Mouse (Mus musculus) heart, adult 2 months (tissue): ENCODE results near the gene Lrrc74a. TPM values are rescaled to one million over a fixed set of nuclear protein-coding genes. Genes with fewer than 3 reads are reported as not detected.

ENCODE experiments used
- DNase-seq, 2 experiments: peaks; one replicate each; pipeline ENCODE4 v3.0.0; 2021
- H3K27ac ChIP-seq: fragments of 200-600 bp; 2 replicates; pipeline ENCODE4 v1.8.1; 2022
- H3K27me3 ChIP-seq: fragments of 200-500 bp; 2 replicates; pipeline ENCODE4 v1.6.1; 2012; ENCODE audit warnings: mild to moderate bottlenecking, low read length, inconsistent platforms, mixed read lengths; ENCODE audit not compliant: control insufficient read depth, insufficient read depth
- H3K36me3 ChIP-seq: fragments of 200-500 bp; 2 replicates; pipeline ENCODE4 v1.6.1; 2012; ENCODE audit warnings: low read length, inconsistent platforms; ENCODE audit not compliant: control insufficient read depth, insufficient read depth
- H3K4me1 ChIP-seq: fragments of 200-500 bp; 2 replicates; pipeline ENCODE4 v1.6.1; 2011; ENCODE audit warnings: low read length; ENCODE audit not compliant: control insufficient read depth, insufficient read depth
- H3K4me3 ChIP-seq: fragments of 200-600 bp; 2 replicates; pipeline ENCODE4 v1.8.1; 2022
- H3K79me2 ChIP-seq: fragments of 200-500 bp; replicated peaks from 2 replicates; pipeline ENCODE4 v1.6.1; 2012; ENCODE audit warnings: mild to moderate bottlenecking, inconsistent platforms, low read length, moderate library complexity, mixed read lengths; ENCODE audit not compliant: control insufficient read depth, insufficient read depth
- H3K9ac ChIP-seq: fragments of 200-500 bp; 2 replicates; pipeline ENCODE4 v1.6.1; 2012; ENCODE audit warnings: low read depth, mild to moderate bottlenecking, control low read depth, inconsistent platforms, low read length, mixed read lengths
- CTCF ChIP-seq: fragments of 200-600 bp; IDR thresholded peaks from 2 replicates; pipeline ENCODE4 v1.8.1; 2022; ENCODE audit warnings: antibody characterized with exemption, mild to moderate bottlenecking, moderate library complexity
- EP300 ChIP-seq: fragments of 200-500 bp; IDR thresholded peaks from 2 replicates; pipeline ENCODE4 v1.6.1; 2011; ENCODE audit warnings: low read depth, low read length, control low read depth; ENCODE audit not compliant: insufficient read depth
- POLR2A ChIP-seq: fragments of 200-500 bp; IDR thresholded peaks from 2 replicates; pipeline ENCODE4 v1.6.1; 2011; ENCODE audit warnings: mild to moderate bottlenecking, low read depth, low read length, control low read depth; ENCODE audit not compliant: insufficient read depth
- WGBS: fragments of 180-500 bp; shearing (Covaris S2); methylation state at CpG from one replicate; pipeline ENCODE4 v1.1.7; 2018; 5-methylcytosine and 5-hydroxymethylcytosine counted together
- intact Hi-C: fragments of 180-260 bp; cut with DNase I; formaldehyde crosslinking; loops from one replicate; pipeline ENCODE4 v1.15.1; 2025
- polyA plus RNA-seq: library from polyadenylated mRNA; depleted of rRNA; stranded (reverse); fragments of >200 nt; gene quantifications from 2 replicates; pipeline ENCODE4 v1.2.3, GENCODE M21; 2012
- total RNA-seq, 2 experiments: library from RNA; stranded (reverse); gene quantifications; 2 replicates each; pipeline ENCODE4 v1.2.3; 2021

Gene Lrrc74a
- total and polyA plus RNA-seq, 3 experiments, result not detected

GRCm38 (mm10) chr12:86806031-86806922 lies 72.1 kb downstream of the Lrrc74a start:
- Histone ChIP-seq H3K4me3 (no peak overlapping the region), H3K79me2 (no peaks in the 10 kb centered on the region), H3K27ac (no peak overlapping the region), H3K27me3 (no peaks in the 10 kb centered on the region), H3K4me1 (peaks cover 23% of the 10 kb centered on the region), H3K9ac (no peak overlapping the region), H3K36me3 (no peaks in the 10 kb centered on the region)
- TF ChIP-seq EP300 (no peak), CTCF (no peak), POLR2A (no peak)
- intact Hi-C loops, result no loop called here
- 38% methylated on average over 19 of the region's 20 CpGs for WGBS
- no peak for DNase-seq

GRCm38 (mm10) chr12:86806923-86807794 lies 73.0 kb downstream of the Lrrc74a start:
- Histone ChIP-seq H3K9ac (no peak overlapping the region), H3K4me3 (no peak overlapping the region), H3K36me3 (no peaks in the 10 kb centered on the region), H3K27ac (no peak overlapping the region), H3K79me2 (no peaks in the 10 kb centered on the region), H3K4me1 (peaks cover 18% of the 10 kb centered on the region), H3K27me3 (no peaks in the 10 kb centered on the region)
- intact Hi-C loops, result no loop called here
- WGBS, result 59% methylated on average over 5 of the region's 5 CpGs
- TF ChIP-seq EP300, result no peak
- no peak for TF ChIP-seq POLR2A
- TF ChIP-seq CTCF, result no peak
- DNase-seq, result no peak

GRCm38 (mm10) chr12:86807795-86808128 lies 73.6 kb downstream of the Lrrc74a start:
- H3K4me1 ChIP-seq, result peaks cover 15% of the 10 kb centered on the region
- H3K27ac ChIP-seq, result no peak overlapping the region
- no peaks in the 10 kb centered on the region for H3K79me2 ChIP-seq
- no peak overlapping the region for H3K9ac ChIP-seq
- no peak overlapping the region for H3K4me3 ChIP-seq
- no peaks in the 10 kb centered on the region for H3K36me3 ChIP-seq
- WGBS, result 73% methylated on average over 4 of the region's 4 CpGs
- H3K27me3 ChIP-seq, result no peaks in the 10 kb centered on the region
- TF ChIP-seq CTCF, result no peak
- TF ChIP-seq EP300, result no peak
- no peak for TF ChIP-seq POLR2A
- peak in 1 of 2 experiments; percentile 24 for DNase-seq
- intact Hi-C loops, result no loop called here

GRCm38 (mm10) chr12:86808856-86809255 lies 74.7 kb downstream of the Lrrc74a start:
- intact Hi-C loops, result no loop called here
- Histone ChIP-seq H3K36me3 (no peaks in the 10 kb centered on the region), H3K9ac (no peak overlapping the region), H3K27me3 (no peaks in the 10 kb centered on the region), H3K79me2 (no peaks in the 10 kb centered on the region), H3K4me1 (peaks cover 11% of the 10 kb centered on the region), H3K4me3 (no peak overlapping the region), H3K27ac (no peak overlapping the region)
- TF ChIP-seq CTCF, result no peak
- TF ChIP-seq POLR2A, result no peak
- TF ChIP-seq EP300, result no peak
- 83% methylated on average over 4 of the region's 4 CpGs for WGBS
- no peak for DNase-seq

GRCm38 (mm10) chr12:86810040-86810439 lies 75.9 kb downstream of the Lrrc74a start:
- no peak for DNase-seq
- Histone ChIP-seq H3K36me3 (no peaks in the 10 kb centered on the region), H3K27ac (no peak overlapping the region), H3K79me2 (no peaks in the 10 kb centered on the region), H3K9ac (no peak overlapping the region), H3K4me1 (peaks cover 9% of the 10 kb centered on the region), H3K4me3 (no peak overlapping the region), H3K27me3 (no peaks in the 10 kb centered on the region)
- TF ChIP-seq POLR2A (no peak), CTCF (no peak), EP300 (no peak)
- intact Hi-C loops, result no loop called here
- WGBS, result 96% methylated on average over 1 of the region's 1 CpGs
